Mouse (Mus musculus): Measurements from ENCODE around the gene Cadps. TPM values are rescaled to one million over a fixed set of nuclear protein-coding genes. Genes with fewer than 3 reads are reported as not detected.

The Cadps gene
- total and polyA plus RNA-seq, 3 experiments = 0.04 to 0.07 TPM; not detected in 1

DNA sequence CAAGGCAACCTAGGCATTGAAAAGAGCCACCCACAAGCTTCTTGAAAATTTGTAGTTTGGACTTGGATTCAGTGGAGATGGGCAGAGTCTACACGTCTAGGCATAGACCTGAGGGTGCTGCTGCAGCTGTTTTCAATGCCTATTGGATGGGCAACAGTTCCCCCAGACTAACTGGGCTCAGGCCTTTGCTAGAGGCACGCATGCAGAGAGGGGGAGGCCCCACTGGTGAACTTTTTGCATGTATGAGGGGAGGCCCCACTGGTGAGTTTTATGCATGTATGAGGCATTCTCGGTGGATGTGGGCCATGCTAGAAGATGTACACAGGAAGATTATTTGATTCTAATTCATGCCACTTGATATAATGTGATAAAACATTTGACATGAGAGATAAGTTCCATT lies 413.1 kb downstream of the Cadps start:
- in situ Hi-C loops (cut with MboI; ENCODE audit: low pct_ligation_motif_present, low pct_unique_long_range_greater_than_20kb, low sequenced_read_pairs) (no loop called here), dilution Hi-C loops (cut with MboI; ENCODE audit: extremely low pct_ligation_motif_present, extremely low pct_unique_long_range_greater_than_20kb, low sequenced_read_pairs) (no loop called here)
- TF ChIP-seq RCOR1 (conservative IDR thresholded peaks at IDR 0.05; ENCODE audit: low read depth, low read length) (no peak), MAFK (IDR thresholded peaks at IDR 0.05; ENCODE audit: insufficient replicate concordance, low read length) (no peak), TBP (conservative IDR thresholded peaks at IDR 0.05; ENCODE audit: low read depth, low read length) (no peak), KAT2A (IDR thresholded peaks at IDR 0.05; ENCODE audit: insufficient replicate concordance, low read length) (no peak), E2F4 (IDR thresholded peaks at IDR 0.05; ENCODE audit: insufficient replicate concordance, low read depth, low read length) (no peak), POLR2A (IDR thresholded peaks at IDR 0.05; ENCODE audit: low read depth, low read length) (no peak), NRF1 (IDR thresholded peaks at IDR 0.05; ENCODE audit: low read depth, low read length) (no peak), GABPA (IDR thresholded peaks at IDR 0.05; ENCODE audit: insufficient replicate concordance, low read depth, low read length) (no peak), NELFE (IDR thresholded peaks at IDR 0.05; ENCODE audit: low read depth, low read length) (no peak), PAX5 (IDR thresholded peaks at IDR 0.05; ENCODE audit: low read length) (no peak)
- Histone ChIP-seq H3K27me3 (replicated peaks) (no peaks in the 10 kb centered on the region), H3K4me2 (ENCODE audit: insufficient read depth, low read depth, poor library complexity, severe bottlenecking) (no peak overlapping the region), H3K27ac (ENCODE audit: insufficient read depth, low read depth) (no peak overlapping the region), H3K9me3 (replicated peaks; ENCODE audit: low read length) (no peaks in the 10 kb centered on the region), H3K36me3 (replicated peaks in 1 of 2; ENCODE audit: control insufficient read depth in 1 of 2, insufficient read depth in 1 of 2, low read length in 1 of 2) (no peaks in the 10 kb centered on the region), H3K4me1 (ENCODE audit: control insufficient read depth in 1 of 2, insufficient read depth in 2 of 2) (peaks cover 0 to 15% of the 10 kb centered on the region in 2 experiments; a peak in 2 of 4 replicates), H3K79me2 (replicated peaks; ENCODE audit: control insufficient read depth, extremely low read depth, insufficient read depth, poor library complexity, severe bottlenecking) (no peaks in the 10 kb centered on the region), H3K9ac (ENCODE audit: insufficient read depth, low read depth) (no peak overlapping the region), H3K4me3 (replicated peaks in 1 of 3; ENCODE audit: low read depth in 2 of 3, low read length in 2 of 3, poor library complexity in 1 of 3) (no peak overlapping the region)
- peak; percentile 50 for DNase-seq (ENCODE audit: extremely low read depth)

DNA sequence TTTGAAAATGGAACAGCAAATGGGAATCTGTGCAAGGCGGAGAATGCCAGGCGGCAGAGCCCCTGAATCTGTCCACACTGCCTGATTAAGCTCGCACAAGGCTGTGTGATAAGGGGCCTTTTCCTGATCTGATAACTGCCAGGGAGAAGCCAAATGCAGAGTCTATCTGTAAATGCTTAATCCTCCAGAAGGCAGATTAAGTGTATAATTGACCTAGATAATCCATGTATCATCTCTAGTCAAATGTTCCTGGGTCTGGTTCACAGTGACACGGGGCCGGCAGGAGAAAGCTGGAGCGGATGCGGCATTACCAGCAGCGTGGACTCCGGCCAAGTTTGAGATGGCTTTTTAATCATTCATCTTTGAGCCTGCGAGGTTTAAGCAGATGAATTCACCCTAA lies 416.3 kb downstream of the Cadps start:
- dilution Hi-C loops (cut with MboI; ENCODE audit: extremely low pct_ligation_motif_present, extremely low pct_unique_long_range_greater_than_20kb, low sequenced_read_pairs) (no loop called here), in situ Hi-C loops (cut with MboI; ENCODE audit: low pct_ligation_motif_present, low pct_unique_long_range_greater_than_20kb, low sequenced_read_pairs) (no loop called here)
- Histone ChIP-seq H3K4me1 (ENCODE audit: control insufficient read depth in 1 of 2, insufficient read depth in 2 of 2) (peaks cover 0 to 15% of the 10 kb centered on the region in 2 experiments; a peak in 2 of 4 replicates), H3K9ac (ENCODE audit: insufficient read depth, low read depth) (no peak overlapping the region), H3K4me3 (replicated peaks in 1 of 3; ENCODE audit: low read depth in 2 of 3, low read length in 2 of 3, poor library complexity in 1 of 3) (no peak overlapping the region), H3K36me3 (replicated peaks in 1 of 2; ENCODE audit: control insufficient read depth in 1 of 2, insufficient read depth in 1 of 2, low read length in 1 of 2) (no peaks in the 10 kb centered on the region), H3K27ac (ENCODE audit: insufficient read depth, low read depth) (no peak overlapping the region), H3K79me2 (replicated peaks; ENCODE audit: control insufficient read depth, extremely low read depth, insufficient read depth, poor library complexity, severe bottlenecking) (no peaks in the 10 kb centered on the region), H3K27me3 (replicated peaks) (no peaks in the 10 kb centered on the region), H3K4me2 (ENCODE audit: insufficient read depth, low read depth, poor library complexity, severe bottlenecking) (no peak overlapping the region), H3K9me3 (replicated peaks; ENCODE audit: low read length) (no peaks in the 10 kb centered on the region)
- TF ChIP-seq IRF4 (IDR thresholded peaks at IDR 0.05; ENCODE audit: low read depth, low read length) (no peak), SIN3A (IDR thresholded peaks at IDR 0.05; ENCODE audit: low read length) (no peak), CTCF (conservative IDR thresholded peaks at IDR 0.05 in 1 of 2, IDR thresholded peaks at IDR 0.05 in 1 of 2; ENCODE audit: low read depth in 2 of 2, low read length in 2 of 2) (no peak), CHD1 (IDR thresholded peaks at IDR 0.05; ENCODE audit: low read depth, low read length) (no peak), UBTF (IDR thresholded peaks at IDR 0.05; ENCODE audit: low read depth, low read length) (no peak)
- no peak for DNase-seq (ENCODE audit: extremely low read depth)

DNA sequence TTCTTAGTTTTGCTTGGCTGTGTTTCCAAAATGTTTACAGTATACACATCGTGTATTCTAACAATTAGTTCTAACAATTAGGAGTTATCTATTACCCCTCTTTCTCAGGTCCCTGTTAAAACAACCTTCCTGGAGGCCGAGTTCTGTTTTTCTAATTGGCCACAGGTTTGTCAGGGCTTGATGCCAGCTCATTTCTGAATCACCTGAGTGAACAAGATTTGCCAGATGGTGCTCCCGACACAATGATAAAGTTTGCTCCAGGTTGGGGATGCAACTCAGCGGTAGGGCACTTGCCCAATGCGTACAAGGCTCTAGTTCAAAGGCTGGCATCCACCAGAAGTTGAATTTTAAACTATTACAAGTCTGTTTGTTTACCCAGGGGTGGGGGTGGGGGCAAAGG lies 417.7 kb downstream of the Cadps start:
- dilution Hi-C loops (cut with MboI; ENCODE audit: extremely low pct_ligation_motif_present, extremely low pct_unique_long_range_greater_than_20kb, low sequenced_read_pairs) = no loop called here

More for the DNA sequence above, 417.7 kb downstream of the Cadps start:
- Histone ChIP-seq H3K4me2 (ENCODE audit: insufficient read depth, low read depth, poor library complexity, severe bottlenecking) (no peak overlapping the region), H3K27ac (ENCODE audit: insufficient read depth, low read depth) (no peak overlapping the region), H3K4me1 (ENCODE audit: control insufficient read depth in 1 of 2, insufficient read depth in 2 of 2) (peaks cover 0 to 13% of the 10 kb centered on the region in 2 experiments; a peak in 2 of 4 replicates), H3K9me3 (replicated peaks; ENCODE audit: low read length) (no peaks in the 10 kb centered on the region), H3K4me3 (replicated peaks in 1 of 3; ENCODE audit: low read depth in 2 of 3, low read length in 2 of 3, poor library complexity in 1 of 3) (no peak overlapping the region), H3K79me2 (replicated peaks; ENCODE audit: control insufficient read depth, extremely low read depth, insufficient read depth, poor library complexity, severe bottlenecking) (no peaks in the 10 kb centered on the region), H3K36me3 (replicated peaks in 1 of 2; ENCODE audit: control insufficient read depth in 1 of 2, insufficient read depth in 1 of 2, low read length in 1 of 2) (no peaks in the 10 kb centered on the region), H3K27me3 (replicated peaks) (no peaks in the 10 kb centered on the region), H3K9ac (ENCODE audit: insufficient read depth, low read depth) (no peak overlapping the region)
- in situ Hi-C loops (cut with MboI; ENCODE audit: low pct_ligation_motif_present, low pct_unique_long_range_greater_than_20kb, low sequenced_read_pairs) = no loop called here
- DNase-seq (ENCODE audit: extremely low read depth) = no peak
- TF ChIP-seq TCF12 (IDR thresholded peaks at IDR 0.05; ENCODE audit: low read depth, low read length) (no peak), ZC3H11A (IDR thresholded peaks at IDR 0.05; ENCODE audit: low read depth, low read length) (no peak), KAT2A (IDR thresholded peaks at IDR 0.05; ENCODE audit: insufficient replicate concordance, low read length) (no peak), NRF1 (IDR thresholded peaks at IDR 0.05; ENCODE audit: low read depth, low read length) (no peak), EP300 (IDR thresholded peaks at IDR 0.05; ENCODE audit: low read length) (no peak), TBP (conservative IDR thresholded peaks at IDR 0.05; ENCODE audit: low read depth, low read length) (no peak), MAFK (IDR thresholded peaks at IDR 0.05; ENCODE audit: insufficient replicate concordance, low read length) (no peak)
